16 mouse cellular contexts compared by ENCODE assay signal in the genomic region with DNA sequence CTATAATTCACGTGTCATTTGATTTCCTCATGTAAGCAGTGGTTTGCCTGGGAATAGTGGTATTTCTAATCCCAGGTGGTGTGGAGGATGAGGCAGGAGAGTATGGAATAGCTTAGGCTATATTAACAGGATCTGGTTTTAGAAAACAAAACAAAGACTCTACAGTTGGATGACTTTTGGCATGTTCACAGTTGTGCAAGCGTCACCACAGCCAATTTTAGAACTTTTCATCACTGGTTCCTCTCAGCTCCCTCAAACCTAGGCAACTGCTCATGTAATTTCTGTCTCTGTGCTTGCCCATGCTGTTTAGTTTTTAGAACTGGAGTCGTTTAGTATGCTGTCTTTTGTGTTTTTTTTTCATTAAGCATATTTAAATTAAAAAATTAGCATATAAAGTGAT. TPM values are rescaled to one million over a fixed set of nuclear protein-coding genes. Genes with fewer than 3 reads are reported as not detected.
DNase-seq lines count a peak whose midpoint lies in the region; ATAC-seq and TF ChIP-seq lines count a peak whose summit lies in the region.
"Had no signal": no experiment of that assay in that cellular context is flagged by ENCODE, and none has a peak within 500 bp of the region (broad histone marks: within the 10 kb centered on the region; RNA-seq: fewer than 3 reads in every experiment).

No protein-coding gene starts in this region.

- peak; percentile 30 for DNase-seq in gastrocnemius, adult 2 months
- no peak for DNase-seq in gastrocnemius, postnatal 25 days
- DNase-seq in A20 (ENCODE audit: low read depth, low spot score): peak; percentile 66
- no peak for DNase-seq in forebrain, embryonic 14.5 days (ENCODE audit: low spot score)
- no peak for DNase-seq in cerebellum, adult 2 months
- DNase-seq: cerebellum, adult 11-12 months; gastrocnemius, postnatal 10 days; kidney, postnatal 14 days; lung, embryonic 14.5 days; thymus, postnatal 14 days had no signal

- H3K27ac ChIP-seq in gastrocnemius, adult 2 months: peak overlapping the region; percentile 56
- 0 out of 2 replicates have a peak overlapping the region, but pooled peaks have one; percentile 8 for H3K27ac ChIP-seq in liver, embryonic 15.5 days (replicated peaks)
- no peak overlapping the region for H3K27ac ChIP-seq in liver, embryonic 12.5 days
- H3K27ac ChIP-seq in forebrain, embryonic 14.5 days (ENCODE audit: low read depth, low read length): no peak overlapping the region
- H3K27ac ChIP-seq in cerebellum, adult 2 months (ENCODE audit: insufficient read depth, low read length): no peak overlapping the region
- H3K27ac ChIP-seq: embryonic facial prominence, embryonic 10.5 days had no signal

- H3K9me3 ChIP-seq in liver, embryonic 15.5 days (replicated peaks): no peaks in the 10 kb centered on the region
- no peaks in the 10 kb centered on the region for H3K9me3 ChIP-seq in liver, embryonic 12.5 days (replicated peaks)
- H3K9me3 ChIP-seq in forebrain, embryonic 14.5 days (replicated peaks; ENCODE audit: control insufficient read depth, low read length): no peaks in the 10 kb centered on the region
- H3K9me3 ChIP-seq: embryonic facial prominence, embryonic 10.5 days had no signal

- H3K4me1 ChIP-seq in liver, embryonic 15.5 days (replicated peaks): peaks cover 64% of the 10 kb centered on the region
- peaks cover 61% of the 10 kb centered on the region for H3K4me1 ChIP-seq in liver, embryonic 12.5 days
- H3K4me1 ChIP-seq in forebrain, embryonic 14.5 days (ENCODE audit: control insufficient read depth, insufficient read depth, low read length): peaks cover 15% of the 10 kb centered on the region
- peaks cover 8% of the 10 kb centered on the region for H3K4me1 ChIP-seq in cerebellum, adult 2 months (ENCODE audit: control insufficient read depth, insufficient read depth, low read length)

- intact Hi-C loops in gastrocnemius, adult 2 months (cut with DNase I): no loop called here

- H3K4me2 ChIP-seq in liver, embryonic 15.5 days: no peak overlapping the region
- H3K4me2 ChIP-seq in liver, embryonic 12.5 days: no peak overlapping the region
- no peak overlapping the region for H3K4me2 ChIP-seq in forebrain, embryonic 14.5 days (ENCODE audit: low read length)
- H3K4me2 ChIP-seq: lung, embryonic 14.5 days had no signal

- H3K36me3 ChIP-seq in liver, embryonic 15.5 days (replicated peaks): no peaks in the 10 kb centered on the region
- 0 out of 2 replicates have a peak, but pooled peaks cover 2% of the 10 kb centered on the region for H3K36me3 ChIP-seq in liver, embryonic 12.5 days
- H3K36me3 ChIP-seq in forebrain, embryonic 14.5 days (ENCODE audit: control insufficient read depth, insufficient read depth, low read length): no peaks in the 10 kb centered on the region

- no peak for TF ChIP-seq CTCF in gastrocnemius, adult 2 months (IDR thresholded peaks at IDR 0.05)
- no peak for TF ChIP-seq CTCF in cerebellum, adult 2 months (IDR thresholded peaks at IDR 0.05; ENCODE audit: borderline replicate concordance, insufficient read depth, low read depth, low read length)

- H3K27me3 ChIP-seq in liver, embryonic 15.5 days: no peaks in the 10 kb centered on the region
- 0 out of 2 replicates have a peak, but pooled peaks cover 6% of the 10 kb centered on the region for H3K27me3 ChIP-seq in liver, embryonic 12.5 days (replicated peaks)
- H3K27me3 ChIP-seq in forebrain, embryonic 14.5 days (replicated peaks; ENCODE audit: control insufficient read depth, insufficient read depth, low read length): no peaks in the 10 kb centered on the region
- H3K27me3 ChIP-seq in cerebellum, adult 2 months (ENCODE audit: control insufficient read depth, insufficient read depth, low read length): no peaks in the 10 kb centered on the region

- 41% methylated on average over 3 of the region's 3 CpGs for WGBS in liver, embryonic 15.5 days (ENCODE audit: insufficient replicate concordance)
- WGBS in liver, embryonic 12.5 days (ENCODE audit: insufficient replicate concordance): 56% methylated on average over 3 of the region's 3 CpGs
- WGBS in forebrain, embryonic 14.5 days: 86% methylated on average over 3 of the region's 3 CpGs
- WGBS in cerebellum, adult 2 months: 15% methylated on average over 3 of the region's 3 CpGs

- no peak overlapping the region for H3K4me3 ChIP-seq in gastrocnemius, adult 2 months
- no peak overlapping the region for H3K4me3 ChIP-seq in liver, embryonic 15.5 days (replicated peaks)
- H3K4me3 ChIP-seq in liver, embryonic 12.5 days: no peak overlapping the region
- no peak overlapping the region for H3K4me3 ChIP-seq in forebrain, embryonic 14.5 days (ENCODE audit: low read depth, low read length)
- no peak overlapping the region for H3K4me3 ChIP-seq in cerebellum, adult 2 months (replicated peaks; ENCODE audit: insufficient read depth, low read depth, low read length)
- H3K4me3 ChIP-seq: embryonic facial prominence, embryonic 10.5 days had no signal

- H3K9ac ChIP-seq in liver, embryonic 15.5 days: no peak overlapping the region
- H3K9ac ChIP-seq in liver, embryonic 12.5 days: no peak overlapping the region
- no peak overlapping the region for H3K9ac ChIP-seq in forebrain, embryonic 14.5 days (ENCODE audit: low read length)
- H3K9ac ChIP-seq: lung, embryonic 14.5 days had no signal

- TF ChIP-seq POLR2A in cerebellum, adult 2 months (IDR thresholded peaks at IDR 0.05; ENCODE audit: borderline replicate concordance, insufficient read depth, low read length): no peak

- ATAC-seq in liver, embryonic 15.5 days (ENCODE audit: insufficient read depth): no peak
- ATAC-seq in liver, embryonic 12.5 days: no peak
- ATAC-seq in megakaryocyte, adult 5-6 weeks (ENCODE audit: poor library complexity, severe bottlenecking): peak; percentile 20
- ATAC-seq in forebrain, embryonic 14.5 days: no peak
- ATAC-seq: inflammation-experienced regulatory T-cells, adult 6 months; midbrain, embryonic 16.5 days had no signal

RNA-seq across cellular contexts. Expression of a gene that starts 3.7 kb away (rescaled TPM):
- 10 to 100 TPM; 31.3 to 32.9 TPM for total RNA-seq in gastrocnemius, adult 2 months (2021)
- total RNA-seq in gastrocnemius, postnatal 25 days (2021): 10 to 100 TPM; 28.5 to 34.6 TPM
- 9.8 and 10.5 TPM in 2 replicates for polyA plus RNA-seq in liver, embryonic 15.5 days (2015; fragmentation: Nextera tagmentation; extraction: Ambion mirVana)
- 19.9 and 20.4 TPM in 2 replicates for polyA plus RNA-seq in liver, embryonic 12.5 days (2016; fragmentation: Nextera tagmentation; extraction: Ambion mirVana)
- total RNA-seq in megakaryocyte, adult 5-6 weeks (2015): 52.2 and 73.5 TPM in 2 replicates
- total RNA-seq in megakaryocyte, adult 5-6 weeks (2017): 59.7 and 63.8 TPM in 2 replicates
- polyA plus RNA-seq in forebrain, embryonic 14.5 days (2014; fragmentation: Nextera tagmentation; extraction: Ambion mirVana): 31.7 and 49.8 TPM in 2 replicates
- 109 and 126 TPM in 2 replicates for polyA plus RNA-seq in cerebellum, adult 2 months (2012; rRNA removed)

RNA-seq across cellular contexts. Expression of a gene that starts 53.3 kb away (rescaled TPM):
- under 1 TPM; 0.17 to 0.23 TPM for total RNA-seq in gastrocnemius, adult 2 months (2021)
- under 1 TPM in 1 of 2 experiments, not detected in 1; 0.24 TPM for total RNA-seq in gastrocnemius, postnatal 25 days (2021)
- 0.44 and 0.66 TPM in 2 replicates for polyA plus RNA-seq in liver, embryonic 15.5 days (2015; fragmentation: Nextera tagmentation; extraction: Ambion mirVana)
- 1.4 and 1.5 TPM in 2 replicates for polyA plus RNA-seq in liver, embryonic 12.5 days (2016; fragmentation: Nextera tagmentation; extraction: Ambion mirVana)
- 0.46 and 0.85 TPM in 2 replicates for total RNA-seq in megakaryocyte, adult 5-6 weeks (2015)
- total RNA-seq in megakaryocyte, adult 5-6 weeks (2017): 1.3 and 1.5 TPM in 2 replicates
- 1.0 and 1.1 TPM in 2 replicates for polyA plus RNA-seq in forebrain, embryonic 14.5 days (2014; fragmentation: Nextera tagmentation; extraction: Ambion mirVana)
- polyA plus RNA-seq in cerebellum, adult 2 months (2012; rRNA removed): 0.78 and 0.80 TPM in 2 replicates

Comparison
In these comparisons a context has a peak if more than half of its experiments do, and no peak if none do; other contexts are left out.
1. DNase-seq: peak in gastrocnemius, adult 2 months (single experiment) and A20 (single experiment); none in gastrocnemius, postnatal 25 days (single experiment), forebrain, embryonic 14.5 days (single experiment) and cerebellum, adult 2 months (0 of 2).
2. H3K27ac ChIP-seq: peak in gastrocnemius, adult 2 months (single experiment) and liver, embryonic 15.5 days (single experiment); none in liver, embryonic 12.5 days (single experiment), forebrain, embryonic 14.5 days (single experiment) and cerebellum, adult 2 months (single experiment).